Mouse (Mus musculus): ENCODE measurements around the gene Vmn1r217. TPM values are rescaled to one million over a fixed set of nuclear protein-coding genes. Genes with fewer than 3 reads are reported as not detected.

Gene Vmn1r217
- total and polyA plus RNA-seq, 2 experiments from 2014 or later, result not detected

GRCm38 (mm10) chr13:23133099-23133498, 15.1 kb upstream of the Vmn1r217 start, which contains the start of gene Vmn1r218:
Gene Vmn1r218 (plus strand): TSS chr13:23133155.
- WGBS, result 59% methylated on average over 3 of the region's 3 CpGs
- no peak for DNase-seq (ENCODE audit: low spot score)
- Histone ChIP-seq H3K27ac (ENCODE audit: low read depth) (no peak within 1 kb of the TSS), H3K4me2 (ENCODE audit: low read depth, low read length) (no peak within 1 kb of the TSS), H3K4me1 (ENCODE audit: control insufficient read depth, insufficient read depth) (no peaks in the 10 kb centered on the region), H3K9ac (replicated peaks; ENCODE audit: low read depth, low read length) (no peak within 1 kb of the TSS), H3K9me3 (replicated peaks; ENCODE audit: control insufficient read depth, low read length) (no peaks in the 10 kb centered on the region), H3K27me3 (ENCODE audit: control insufficient read depth, insufficient read depth, low read length) (no peaks in the 10 kb centered on the region), H3K36me3 (replicated peaks; ENCODE audit: control insufficient read depth, insufficient read depth, low read length) (no peaks in the 10 kb centered on the region), H3K4me3 (ENCODE audit: low read depth, low read length) (no peak within 1 kb of the TSS)
- ATAC-seq (ENCODE audit: insufficient read depth, low read depth), result no peak
- TF ChIP-seq EP300 (IDR thresholded peaks at IDR 0.05; ENCODE audit: low read depth) (no peak), CTCF (IDR thresholded peaks at IDR 0.05; ENCODE audit: low read depth) (no peak)

- H3K27ac ChIP-seq (ENCODE audit: low read depth), result no peak overlapping the region
- no peak overlapping the region for H3K9ac ChIP-seq (replicated peaks; ENCODE audit: low read depth, low read length)
- no peaks in the 10 kb centered on the region for H3K36me3 ChIP-seq (replicated peaks; ENCODE audit: control insufficient read depth, insufficient read depth, low read length)
- H3K4me3 ChIP-seq (ENCODE audit: low read depth, low read length), result no peak overlapping the region
- TF ChIP-seq CTCF (IDR thresholded peaks at IDR 0.05; ENCODE audit: low read depth) (no peak), EP300 (IDR thresholded peaks at IDR 0.05; ENCODE audit: low read depth) (no peak)
- 83% methylated on average over 2 of the region's 2 CpGs for whole genome bisulfite sequencing
- no peaks in the 10 kb centered on the region for H3K4me1 ChIP-seq (ENCODE audit: control insufficient read depth, insufficient read depth)
- no peak for DNase-seq (ENCODE audit: low spot score)
- no peaks in the 10 kb centered on the region for H3K9me3 ChIP-seq (replicated peaks; ENCODE audit: control insufficient read depth, low read length)
- no peak overlapping the region for H3K4me2 ChIP-seq (ENCODE audit: low read depth, low read length)
- ATAC-seq (ENCODE audit: insufficient read depth, low read depth), result no peak
- H3K27me3 ChIP-seq (ENCODE audit: control insufficient read depth, insufficient read depth, low read length), result no peaks in the 10 kb centered on the region
These were observed 2.6 kb upstream of the Vmn1r217 start for GRCm38 (mm10) chr13:23120611-23121010.

- TF ChIP-seq EP300 (IDR thresholded peaks at IDR 0.05; ENCODE audit: low read depth) (no peak), CTCF (IDR thresholded peaks at IDR 0.05; ENCODE audit: low read depth) (no peak)
- Histone ChIP-seq H3K4me1 (ENCODE audit: control insufficient read depth, insufficient read depth) (no peaks in the 10 kb centered on the region), H3K27ac (ENCODE audit: low read depth) (no peak overlapping the region), H3K4me2 (ENCODE audit: low read depth, low read length) (no peak overlapping the region), H3K9ac (replicated peaks; ENCODE audit: low read depth, low read length) (no peak overlapping the region), H3K9me3 (replicated peaks; ENCODE audit: control insufficient read depth, low read length) (no peaks in the 10 kb centered on the region), H3K36me3 (replicated peaks; ENCODE audit: control insufficient read depth, insufficient read depth, low read length) (no peaks in the 10 kb centered on the region), H3K27me3 (ENCODE audit: control insufficient read depth, insufficient read depth, low read length) (no peaks in the 10 kb centered on the region), H3K4me3 (ENCODE audit: low read depth, low read length) (no peak overlapping the region)
- DNase-seq (ENCODE audit: low spot score) (no peak), ATAC-seq (ENCODE audit: insufficient read depth, low read depth) (no peak)
- 85% methylated on average over 4 of the region's 4 CpGs for WGBS
These were observed 23.6 kb downstream of the Vmn1r217 start for GRCm38 (mm10) chr13:23094386-23094785.

GRCm38 (mm10) chr13:23069312-23069711, 48.7 kb downstream of the Vmn1r217 start:
- Histone ChIP-seq H3K36me3 (replicated peaks; ENCODE audit: control insufficient read depth, insufficient read depth, low read length) (no peaks in the 10 kb centered on the region), H3K9me3 (replicated peaks; ENCODE audit: control insufficient read depth, low read length) (no peaks in the 10 kb centered on the region), H3K4me2 (ENCODE audit: low read depth, low read length) (no peak overlapping the region), H3K9ac (replicated peaks; ENCODE audit: low read depth, low read length) (no peak overlapping the region), H3K27ac (ENCODE audit: low read depth) (no peak overlapping the region), H3K27me3 (ENCODE audit: control insufficient read depth, insufficient read depth, low read length) (no peaks in the 10 kb centered on the region), H3K4me3 (ENCODE audit: low read depth, low read length) (no peak overlapping the region), H3K4me1 (ENCODE audit: control insufficient read depth, insufficient read depth) (no peaks in the 10 kb centered on the region)
- 77% methylated on average over 2 of the region's 2 CpGs for WGBS
- TF ChIP-seq CTCF (IDR thresholded peaks at IDR 0.05; ENCODE audit: low read depth), result no peak
- TF ChIP-seq EP300 (IDR thresholded peaks at IDR 0.05; ENCODE audit: low read depth), result no peak
- DNase-seq (ENCODE audit: low spot score), result no peak
- no peak for ATAC-seq (ENCODE audit: insufficient read depth, low read depth)

- H3K4me3 ChIP-seq (ENCODE audit: low read depth, low read length), result no peak within 1 kb of the TSS
- H3K9me3 ChIP-seq (replicated peaks; ENCODE audit: control insufficient read depth, low read length), result no peaks in the 10 kb centered on the region
- DNase-seq (ENCODE audit: low spot score), result no peak
- TF ChIP-seq EP300 (IDR thresholded peaks at IDR 0.05; ENCODE audit: low read depth) (no peak), CTCF (IDR thresholded peaks at IDR 0.05; ENCODE audit: low read depth) (no peak)
- H3K27ac ChIP-seq (ENCODE audit: low read depth), result no peak within 1 kb of the TSS
- no peaks in the 10 kb centered on the region for H3K36me3 ChIP-seq (replicated peaks; ENCODE audit: control insufficient read depth, insufficient read depth, low read length)
- no peaks in the 10 kb centered on the region for H3K4me1 ChIP-seq (ENCODE audit: control insufficient read depth, insufficient read depth)
- no peak for ATAC-seq (ENCODE audit: insufficient read depth, low read depth)
- 62% methylated on average over 1 of the region's 1 CpGs for WGBS
- H3K9ac ChIP-seq (replicated peaks; ENCODE audit: low read depth, low read length), result no peak within 1 kb of the TSS
- H3K27me3 ChIP-seq (ENCODE audit: control insufficient read depth, insufficient read depth, low read length), result no peaks in the 10 kb centered on the region
- no peak within 1 kb of the TSS for H3K4me2 ChIP-seq (ENCODE audit: low read depth, low read length)
These were observed 50.3 kb downstream of the Vmn1r217 start, which contains the start of gene Vmn1r215 for GRCm38 (mm10) chr13:23067725-23068124. Gene Vmn1r215 (plus strand): TSS chr13:23068025.

GRCm38 (mm10) chr13:23057778-23058177, 60.2 kb downstream of the Vmn1r217 start:
- no peaks in the 10 kb centered on the region for H3K9me3 ChIP-seq (replicated peaks; ENCODE audit: control insufficient read depth, low read length)
- no peaks in the 10 kb centered on the region for H3K36me3 ChIP-seq (replicated peaks; ENCODE audit: control insufficient read depth, insufficient read depth, low read length)
- H3K4me1 ChIP-seq (ENCODE audit: control insufficient read depth, insufficient read depth), result no peaks in the 10 kb centered on the region
- no peaks in the 10 kb centered on the region for H3K27me3 ChIP-seq (ENCODE audit: control insufficient read depth, insufficient read depth, low read length)
- no peak overlapping the region for H3K27ac ChIP-seq (ENCODE audit: low read depth)
- DNase-seq (ENCODE audit: low spot score), result no peak
- ATAC-seq (ENCODE audit: insufficient read depth, low read depth), result no peak
- H3K9ac ChIP-seq (replicated peaks; ENCODE audit: low read depth, low read length), result no peak overlapping the region
- TF ChIP-seq CTCF (IDR thresholded peaks at IDR 0.05; ENCODE audit: low read depth) (peak; percentile 20; the same call in 1 of the 2 replicates), EP300 (IDR thresholded peaks at IDR 0.05; ENCODE audit: low read depth) (no peak)
- H3K4me3 ChIP-seq (ENCODE audit: low read depth, low read length), result no peak overlapping the region
- no peak overlapping the region for H3K4me2 ChIP-seq (ENCODE audit: low read depth, low read length)
- 43% methylated on average over 1 of the region's 1 CpGs for WGBS

Other genes starting within 250 kb of the Vmn1r217 start
- gene Vmn1r212, start 234.0 kb downstream of the Vmn1r217 start, total RNA-seq (2014; rRNA removed; ENCODE audit: low replicate concordance), result not detected in 2 replicates
- not detected in 2 replicates for gene Vmn1r212, start 234.0 kb downstream of the Vmn1r217 start, polyA plus RNA-seq (2015; fragmentation: Nextera tagmentation; extraction: Ambion mirVana)
- gene Vmn1r213, start 110.6 kb downstream of the Vmn1r217 start, total RNA-seq (2014; rRNA removed; ENCODE audit: low replicate concordance), result not detected in 2 replicates
- gene Vmn1r213, start 110.6 kb downstream of the Vmn1r217 start, polyA plus RNA-seq (2015; fragmentation: Nextera tagmentation; extraction: Ambion mirVana), result not detected in 2 replicates
- gene Vmn1r214, start 87.8 kb downstream of the Vmn1r217 start, total RNA-seq (2014; rRNA removed; ENCODE audit: low replicate concordance), result not detected in 2 replicates
- not detected in 2 replicates for gene Vmn1r214, start 87.8 kb downstream of the Vmn1r217 start, polyA plus RNA-seq (2015; fragmentation: Nextera tagmentation; extraction: Ambion mirVana)
- gene Vmn1r215, start 50.2 kb downstream of the Vmn1r217 start, total RNA-seq (2014; rRNA removed; ENCODE audit: low replicate concordance), result not detected in 2 replicates
- not detected in 2 replicates for gene Vmn1r215, start 50.2 kb downstream of the Vmn1r217 start, polyA plus RNA-seq (2015; fragmentation: Nextera tagmentation; extraction: Ambion mirVana)
- not detected in 2 replicates for gene Vmn1r218, start 14.9 kb upstream of the Vmn1r217 start, total RNA-seq (2014; rRNA removed; ENCODE audit: low replicate concordance)
- not detected in 2 replicates for gene Vmn1r218, start 14.9 kb upstream of the Vmn1r217 start, polyA plus RNA-seq (2015; fragmentation: Nextera tagmentation; extraction: Ambion mirVana)
- gene Vmn1r219, start 41.1 kb upstream of the Vmn1r217 start, total RNA-seq (2014; rRNA removed; ENCODE audit: low replicate concordance), result not detected in 2 replicates
- not detected in 2 replicates for gene Vmn1r219, start 41.1 kb upstream of the Vmn1r217 start, polyA plus RNA-seq (2015; fragmentation: Nextera tagmentation; extraction: Ambion mirVana)
- not detected in 2 replicates for gene Vmn1r220, start 69.7 kb upstream of the Vmn1r217 start, total RNA-seq (2014; rRNA removed; ENCODE audit: low replicate concordance)
- not detected in 2 replicates for gene Vmn1r220, start 69.7 kb upstream of the Vmn1r217 start, polyA plus RNA-seq (2015; fragmentation: Nextera tagmentation; extraction: Ambion mirVana)
- gene Vmn1r221, start 95.9 kb upstream of the Vmn1r217 start, total RNA-seq (2014; rRNA removed; ENCODE audit: low replicate concordance), result not detected in 2 replicates
- not detected in 2 replicates for gene Vmn1r221, start 95.9 kb upstream of the Vmn1r217 start, polyA plus RNA-seq (2015; fragmentation: Nextera tagmentation; extraction: Ambion mirVana)
- gene Vmn1r222, start 117.7 kb upstream of the Vmn1r217 start, total RNA-seq (2014; rRNA removed; ENCODE audit: low replicate concordance), result not detected in 2 replicates
- gene Vmn1r222, start 117.7 kb upstream of the Vmn1r217 start, polyA plus RNA-seq (2015; fragmentation: Nextera tagmentation; extraction: Ambion mirVana), result not detected in 2 replicates
- gene Vmn1r223, start 128.9 kb upstream of the Vmn1r217 start, total RNA-seq (2014; rRNA removed; ENCODE audit: low replicate concordance), result not detected in 2 replicates
- not detected in 2 replicates for gene Vmn1r223, start 128.9 kb upstream of the Vmn1r217 start, polyA plus RNA-seq (2015; fragmentation: Nextera tagmentation; extraction: Ambion mirVana)

Measured in heart, postnatal 0 days (tissue).